Mouse (Mus musculus): Measurements from ENCODE around the gene Lcn8. TPM values are rescaled to one million over a fixed set of nuclear protein-coding genes. Genes with fewer than 3 reads are reported as not detected.
"Not testable (repeated sequence)": the region's sequence is repeated elsewhere in the genome, so short reads cannot be mapped to it uniquely, and the experiment has no call there.

Gene Lcn8
- polyA plus RNA-seq, 1 experiment from 2014 or later, result not detected

DNA sequence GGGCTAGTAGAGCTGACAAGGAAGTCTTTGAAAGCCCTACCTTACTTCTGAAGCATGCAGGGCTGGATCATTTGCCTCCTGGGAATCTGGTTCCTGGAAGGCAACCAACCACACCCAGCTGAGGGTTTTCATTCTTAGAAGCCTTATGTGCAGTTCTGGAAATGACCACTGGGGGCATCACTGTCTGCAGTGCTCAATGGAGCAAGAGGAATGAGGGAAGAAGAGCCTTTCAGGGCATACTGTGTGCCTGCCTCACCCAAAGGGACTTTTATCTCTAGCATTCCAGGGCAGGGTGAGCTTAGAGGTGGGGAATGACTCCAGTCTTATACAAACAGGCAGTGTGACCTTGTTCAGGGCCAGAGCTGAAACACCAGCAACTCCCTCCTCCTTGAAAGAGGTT lies 41.7 kb downstream of the Lcn8 start:
- Histone ChIP-seq H3K27ac (ENCODE audit: low read depth, low read length) (no peak overlapping the region), H3K27me3 (replicated peaks; ENCODE audit: control insufficient read depth, insufficient read depth, low read length) (no peaks in the 10 kb centered on the region), H3K4me2 (ENCODE audit: low read length) (no peak overlapping the region), H3K4me1 (ENCODE audit: control insufficient read depth, insufficient read depth, low read depth, low read length) (no peaks in the 10 kb centered on the region), H3K9me3 (ENCODE audit: control insufficient read depth, low read length) (no peaks in the 10 kb centered on the region), H3K9ac (ENCODE audit: low read depth, low read length) (no peak overlapping the region), H3K4me3 (ENCODE audit: low read length) (no peak overlapping the region), H3K36me3 (ENCODE audit: control insufficient read depth, insufficient read depth, low read length) (no peaks in the 10 kb centered on the region)
- no peak for ATAC-seq

GRCm38 (mm10) chr2:25696951-25697350 lies 44.0 kb downstream of the Lcn8 start:
- no peak for ATAC-seq
- 68% methylated on average over 4 of the region's 4 CpGs for WGBS
- Histone ChIP-seq H3K4me1 (ENCODE audit: control insufficient read depth, insufficient read depth, low read depth, low read length) (no peaks in the 10 kb centered on the region), H3K9ac (ENCODE audit: low read depth, low read length) (no peak overlapping the region), H3K27me3 (replicated peaks; ENCODE audit: control insufficient read depth, insufficient read depth, low read length) (no peaks in the 10 kb centered on the region), H3K27ac (ENCODE audit: low read depth, low read length) (no peak overlapping the region), H3K4me2 (ENCODE audit: low read length) (no peak overlapping the region), H3K4me3 (ENCODE audit: low read length) (no peak overlapping the region), H3K9me3 (ENCODE audit: control insufficient read depth, low read length) (no peaks in the 10 kb centered on the region), H3K36me3 (ENCODE audit: control insufficient read depth, insufficient read depth, low read length) (no peaks in the 10 kb centered on the region)

GRCm38 (mm10) chr2:25698696-25699095 lies 45.8 kb downstream of the Lcn8 start:
- 87% methylated on average over 2 of the region's 2 CpGs for whole genome bisulfite sequencing
- no peak for ATAC-seq

GRCm38 (mm10) chr2:25699743-25700142 lies 46.8 kb downstream of the Lcn8 start, which contains the start of gene Obp2a:
Gene Obp2a (plus strand): TSS chr2:25700043.
- not testable (repeated sequence) for H3K27me3 ChIP-seq (replicated peaks; ENCODE audit: control insufficient read depth, insufficient read depth, low read length); ATAC-seq; H3K4me3 ChIP-seq (ENCODE audit: low read length); H3K4me2 ChIP-seq (ENCODE audit: low read length); H3K9me3 ChIP-seq (ENCODE audit: control insufficient read depth, low read length); H3K27ac ChIP-seq (ENCODE audit: low read depth, low read length); H3K9ac ChIP-seq (ENCODE audit: low read depth, low read length); H3K36me3 ChIP-seq (ENCODE audit: control insufficient read depth, insufficient read depth, low read length); H3K4me1 ChIP-seq (ENCODE audit: control insufficient read depth, insufficient read depth, low read depth, low read length)
- 92% methylated on average over 3 of the region's 3 CpGs for WGBS

More at GRCm38 (mm10) chr2:25698696-25699095, 45.8 kb downstream of the Lcn8 start:
- H3K9me3 ChIP-seq (ENCODE audit: control insufficient read depth, low read length), result no peaks in the 10 kb centered on the region
- H3K27me3 ChIP-seq (replicated peaks; ENCODE audit: control insufficient read depth, insufficient read depth, low read length), result no peaks in the 10 kb centered on the region
- no peaks in the 10 kb centered on the region for H3K36me3 ChIP-seq (ENCODE audit: control insufficient read depth, insufficient read depth, low read length)
- no peak overlapping the region for H3K4me2 ChIP-seq (ENCODE audit: low read length)
- H3K4me1 ChIP-seq (ENCODE audit: control insufficient read depth, insufficient read depth, low read depth, low read length), result no peaks in the 10 kb centered on the region
- no peak overlapping the region for H3K27ac ChIP-seq (ENCODE audit: low read depth, low read length)
- no peak overlapping the region for H3K9ac ChIP-seq (ENCODE audit: low read depth, low read length)
- H3K4me3 ChIP-seq (ENCODE audit: low read length), result no peak overlapping the region

DNA sequence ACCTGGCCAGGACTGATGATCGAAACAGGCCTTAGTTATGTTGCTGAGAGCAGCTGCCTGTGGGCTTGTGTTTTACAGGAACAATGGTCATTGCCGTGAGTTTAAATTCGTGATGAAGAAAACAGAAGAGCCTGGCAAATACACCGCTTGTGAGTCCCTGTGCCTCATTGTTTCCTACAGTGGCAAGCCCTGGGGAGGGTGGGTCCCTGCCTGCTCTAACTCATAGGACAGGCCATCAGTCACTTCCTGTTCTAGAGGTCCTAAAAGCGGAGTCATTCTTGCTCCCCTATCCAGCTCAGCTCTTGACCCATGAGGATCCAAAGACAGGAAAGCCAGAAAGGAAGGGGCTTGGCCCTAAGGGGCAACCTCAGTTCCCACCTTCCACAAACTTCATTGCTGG lies 48.1 kb downstream of the Lcn8 start:
- Histone ChIP-seq H3K9ac (ENCODE audit: low read depth, low read length) (no peak overlapping the region), H3K36me3 (ENCODE audit: control insufficient read depth, insufficient read depth, low read length) (no peaks in the 10 kb centered on the region), H3K27ac (ENCODE audit: low read depth, low read length) (no peak overlapping the region), H3K27me3 (replicated peaks; ENCODE audit: control insufficient read depth, insufficient read depth, low read length) (no peaks in the 10 kb centered on the region), H3K4me1 (ENCODE audit: control insufficient read depth, insufficient read depth, low read depth, low read length) (no peaks in the 10 kb centered on the region), H3K9me3 (ENCODE audit: control insufficient read depth, low read length) (no peaks in the 10 kb centered on the region), H3K4me3 (ENCODE audit: low read length) (no peak overlapping the region), H3K4me2 (ENCODE audit: low read length) (no peak overlapping the region)
- no peak for ATAC-seq
- 80% methylated on average over 5 of the region's 5 CpGs for WGBS

DNA sequence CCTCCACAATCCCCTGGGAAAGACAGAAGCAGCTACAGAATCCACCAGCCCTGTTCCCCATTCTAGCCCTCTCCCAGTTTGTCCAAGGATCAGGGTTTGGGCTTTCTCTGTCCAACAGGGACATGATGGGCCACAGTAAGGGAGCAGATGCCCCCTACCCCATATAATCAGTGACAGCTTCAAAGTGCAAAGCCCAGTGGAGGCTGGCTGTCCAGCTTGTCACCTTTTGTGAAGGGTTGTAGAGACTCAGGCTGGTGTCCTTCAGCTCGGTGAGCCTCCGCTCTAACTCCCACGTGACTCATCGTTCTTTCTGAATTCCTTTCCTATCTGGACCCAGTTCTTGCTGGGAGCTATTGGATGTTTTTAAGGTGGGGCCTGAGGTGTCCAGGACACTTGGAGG lies 50.8 kb downstream of the Lcn8 start:
- no peak overlapping the region for H3K4me3 ChIP-seq (ENCODE audit: low read length)
- no peak for ATAC-seq
- no peak overlapping the region for H3K9ac ChIP-seq (ENCODE audit: low read depth, low read length)
- 90% methylated on average over 4 of the region's 4 CpGs for WGBS
- peaks cover 9% of the 10 kb centered on the region for H3K4me1 ChIP-seq (ENCODE audit: control insufficient read depth, insufficient read depth, low read depth, low read length)
- H3K27ac ChIP-seq (ENCODE audit: low read depth, low read length), result no peak overlapping the region
- H3K4me2 ChIP-seq (ENCODE audit: low read length), result no peak overlapping the region
- no peaks in the 10 kb centered on the region for H3K9me3 ChIP-seq (ENCODE audit: control insufficient read depth, low read length)
- no peaks in the 10 kb centered on the region for H3K27me3 ChIP-seq (replicated peaks; ENCODE audit: control insufficient read depth, insufficient read depth, low read length)
- H3K36me3 ChIP-seq (ENCODE audit: control insufficient read depth, insufficient read depth, low read length), result no peaks in the 10 kb centered on the region

Other genes starting within 250 kb of the Lcn8 start
- gene Fut7, start 229.9 kb upstream of the Lcn8 start, polyA plus RNA-seq (2015; fragmentation: Nextera tagmentation; extraction: Ambion mirVana), result 0.19 and 0.23 TPM in 2 replicates
- 13.5 and 15.5 TPM in 2 replicates for gene Abca2, start 224.4 kb upstream of the Lcn8 start, polyA plus RNA-seq (2015; fragmentation: Nextera tagmentation; extraction: Ambion mirVana)
- gene Clic3, start 196.3 kb upstream of the Lcn8 start, polyA plus RNA-seq (2015; fragmentation: Nextera tagmentation; extraction: Ambion mirVana), result 3.4 and 4.1 TPM in 2 replicates
- gene Paxx, start 192.0 kb upstream of the Lcn8 start, polyA plus RNA-seq (2015; fragmentation: Nextera tagmentation; extraction: Ambion mirVana), result 117 and 134 TPM in 2 replicates
- gene Ptgds, start 183.1 kb upstream of the Lcn8 start, polyA plus RNA-seq (2015; fragmentation: Nextera tagmentation; extraction: Ambion mirVana), result 904 and 1,173 TPM in 2 replicates
- gene Lcn12, start 159.2 kb upstream of the Lcn8 start, polyA plus RNA-seq (2015; fragmentation: Nextera tagmentation; extraction: Ambion mirVana), result not detected in 2 replicates
- gene Fbxw5, start 152.4 kb upstream of the Lcn8 start, polyA plus RNA-seq (2015; fragmentation: Nextera tagmentation; extraction: Ambion mirVana), result 136 and 153 TPM in 2 replicates
- gene C8g, start 151.4 kb upstream of the Lcn8 start, polyA plus RNA-seq (2015; fragmentation: Nextera tagmentation; extraction: Ambion mirVana), result 6.1 and 6.6 TPM in 2 replicates
- 16.8 and 17.8 TPM in 2 replicates for gene Traf2, start 106.2 kb upstream of the Lcn8 start, polyA plus RNA-seq (2015; fragmentation: Nextera tagmentation; extraction: Ambion mirVana)
- 384 and 413 TPM in 2 replicates for gene Edf1, start 95.3 kb upstream of the Lcn8 start, polyA plus RNA-seq (2015; fragmentation: Nextera tagmentation; extraction: Ambion mirVana)
- 1.8 and 3.7 TPM in 2 replicates for gene Mamdc4, start 78.3 kb upstream of the Lcn8 start, polyA plus RNA-seq (2015; fragmentation: Nextera tagmentation; extraction: Ambion mirVana)
- gene Phpt1, start 77.9 kb upstream of the Lcn8 start, polyA plus RNA-seq (2015; fragmentation: Nextera tagmentation; extraction: Ambion mirVana), result 164 and 178 TPM in 2 replicates
- 12.0 and 15.1 TPM in 2 replicates for gene Ajm1, start 71.4 kb upstream of the Lcn8 start, polyA plus RNA-seq (2015; fragmentation: Nextera tagmentation; extraction: Ambion mirVana)
- gene Rabl6, start 44.6 kb upstream of the Lcn8 start, polyA plus RNA-seq (2015; fragmentation: Nextera tagmentation; extraction: Ambion mirVana), result 65.3 and 71.8 TPM in 2 replicates
- 0.13 and 0.34 TPM in 2 replicates for gene Ccdc183, start 35.4 kb upstream of the Lcn8 start, polyA plus RNA-seq (2015; fragmentation: Nextera tagmentation; extraction: Ambion mirVana)
- gene Tmem141, start 31.1 kb upstream of the Lcn8 start, polyA plus RNA-seq (2015; fragmentation: Nextera tagmentation; extraction: Ambion mirVana), result 54.6 and 66.8 TPM in 2 replicates
- 4.6 and 4.8 TPM in 2 replicates for gene Fcna, start 25.1 kb upstream of the Lcn8 start, polyA plus RNA-seq (2015; fragmentation: Nextera tagmentation; extraction: Ambion mirVana)
- not detected in 2 replicates for gene Lcn5, start 4.8 kb downstream of the Lcn8 start, polyA plus RNA-seq (2015; fragmentation: Nextera tagmentation; extraction: Ambion mirVana)
- gene Lcn6, start 23.7 kb downstream of the Lcn8 start, polyA plus RNA-seq (2015; fragmentation: Nextera tagmentation; extraction: Ambion mirVana), result not detected in 2 replicates
- not detected in 2 replicates for gene Lcn10, start 29.6 kb downstream of the Lcn8 start, polyA plus RNA-seq (2015; fragmentation: Nextera tagmentation; extraction: Ambion mirVana)
- gene Obp2a, start 46.9 kb downstream of the Lcn8 start, polyA plus RNA-seq (2015; fragmentation: Nextera tagmentation; extraction: Ambion mirVana), result not detected in 2 replicates
- 164 and 182 TPM in 2 replicates for gene Bmyc, start 53.6 kb downstream of the Lcn8 start, polyA plus RNA-seq (2015; fragmentation: Nextera tagmentation; extraction: Ambion mirVana)
- not detected in 2 replicates for gene Obp2b, start 83.9 kb downstream of the Lcn8 start, polyA plus RNA-seq (2015; fragmentation: Nextera tagmentation; extraction: Ambion mirVana)
- gene Lcn3, start 112.4 kb downstream of the Lcn8 start, polyA plus RNA-seq (2015; fragmentation: Nextera tagmentation; extraction: Ambion mirVana), result not detected in 2 replicates
- gene Lcn11, start 123.9 kb downstream of the Lcn8 start, polyA plus RNA-seq (2015; fragmentation: Nextera tagmentation; extraction: Ambion mirVana), result not detected in 2 replicates
- gene Gm13539, start 129.1 kb downstream of the Lcn8 start, polyA plus RNA-seq (2015; fragmentation: Nextera tagmentation; extraction: Ambion mirVana), result not detected in 2 replicates
- gene Glt6d1, start 162.7 kb downstream of the Lcn8 start, polyA plus RNA-seq (2015; fragmentation: Nextera tagmentation; extraction: Ambion mirVana), result not detected in 2 replicates
- gene Lcn9, start 170.0 kb downstream of the Lcn8 start, polyA plus RNA-seq (2015; fragmentation: Nextera tagmentation; extraction: Ambion mirVana), result not detected in 2 replicates
- not detected in 2 replicates for gene Sohlh1, start 194.1 kb downstream of the Lcn8 start, polyA plus RNA-seq (2015; fragmentation: Nextera tagmentation; extraction: Ambion mirVana)
- 21.2 and 27.4 TPM in 2 replicates for gene Kcnt1, start 210.6 kb downstream of the Lcn8 start, polyA plus RNA-seq (2015; fragmentation: Nextera tagmentation; extraction: Ambion mirVana)

Measured in hindbrain, embryonic 16.5 days (tissue).